Mouse (Mus musculus): Measurements from ENCODE around the gene Polr2i. TPM values are rescaled to one million over a fixed set of nuclear protein-coding genes. Genes with fewer than 3 reads are reported as not detected.

The Polr2i gene
- polyA plus RNA-seq, 1 experiment: 140 TPM

DNA sequence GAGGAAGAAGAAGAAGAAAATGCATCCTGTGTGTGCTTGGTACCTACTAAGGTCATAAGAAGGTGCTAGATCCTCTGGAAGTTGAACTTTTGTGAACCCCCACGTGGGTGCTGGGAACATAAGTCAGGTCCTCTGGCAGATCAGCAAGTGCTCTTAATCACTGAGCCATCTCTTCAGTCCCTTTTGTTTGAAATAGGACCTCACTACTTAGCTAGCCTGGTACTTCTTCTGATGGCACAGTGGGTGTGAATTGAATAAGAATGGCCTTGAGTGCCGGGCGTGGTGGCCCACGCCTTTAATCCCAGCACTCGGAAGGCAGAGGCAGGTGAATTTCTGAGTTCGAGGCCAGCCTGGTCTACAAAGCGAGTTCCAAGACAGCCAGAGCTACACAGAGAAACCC is 34.2 kb downstream of the Polr2i start:
- no peak for DNase-seq (ENCODE audit: low spot score)

DNA sequence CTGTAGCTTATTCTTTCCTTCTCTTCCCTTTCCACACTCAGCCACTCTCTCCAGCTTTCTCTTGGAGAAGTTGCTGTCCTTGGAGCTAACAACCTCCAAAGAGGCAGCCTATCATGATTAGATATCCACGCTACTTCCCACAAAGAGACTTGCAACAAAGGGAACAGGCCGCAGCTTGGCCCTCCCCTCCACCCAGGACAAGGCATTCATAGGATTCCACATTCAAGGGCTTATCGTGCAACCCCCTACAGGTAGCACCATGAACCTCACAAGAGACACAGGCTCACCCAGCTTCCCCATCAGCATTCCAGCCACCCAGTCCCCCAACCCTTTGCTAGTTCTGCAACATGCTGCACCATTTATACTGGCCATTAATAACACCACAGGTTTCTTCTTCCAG is 35.0 kb downstream of the Polr2i start:
- DNase-seq (ENCODE audit: low spot score): no peak

GRCm38 (mm10) chr7:30269641-30270040 is 37.9 kb downstream of the Polr2i start:
- DNase-seq (ENCODE audit: low spot score): no peak

GRCm38 (mm10) chr7:30274383-30274782 is 42.6 kb downstream of the Polr2i start:
- DNase-seq (ENCODE audit: low spot score): no peak

GRCm38 (mm10) chr7:30278911-30279310 is 47.2 kb downstream of the Polr2i start:
- DNase-seq (ENCODE audit: low spot score): no peak

GRCm38 (mm10) chr7:30279536-30279935 is 47.8 kb downstream of the Polr2i start:
- no peak for DNase-seq (ENCODE audit: low spot score)

- DNase-seq (ENCODE audit: low spot score): peak; percentile 77
Measured at GRCm38 (mm10) chr7:30279951-30280669, 48.4 kb downstream of the Polr2i start, which contains the start of the genes Thap8 and Wdr62. Gene Thap8 (plus strand): TSS chr7:30280094. Gene Wdr62 (minus strand): TSS chr7:30280419.

DNA sequence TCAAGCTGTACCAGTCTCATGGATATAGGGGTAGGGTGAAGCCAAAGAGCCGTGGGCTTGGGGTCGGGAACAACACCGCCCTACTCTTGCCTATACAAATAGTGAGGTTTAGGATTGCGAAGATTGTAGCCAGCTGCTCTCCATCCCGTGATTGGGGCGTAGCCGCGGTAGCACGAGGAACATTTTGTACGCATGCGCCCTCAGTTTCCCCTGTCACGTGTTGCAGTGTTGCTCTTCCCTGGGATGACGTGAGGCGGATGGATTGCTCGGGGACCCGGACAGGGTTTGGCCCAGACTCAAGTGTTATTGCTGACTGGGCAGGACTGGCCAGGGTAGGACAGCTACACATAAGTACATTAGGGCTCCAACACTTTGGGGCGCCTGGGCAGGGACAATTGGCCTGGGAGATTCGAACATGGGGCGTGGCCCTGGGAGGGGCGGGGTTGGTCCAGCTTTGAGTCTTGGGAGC is 49.0 kb downstream of the Polr2i start:
- peak; percentile 72 for DNase-seq (ENCODE audit: low spot score)

DNA sequence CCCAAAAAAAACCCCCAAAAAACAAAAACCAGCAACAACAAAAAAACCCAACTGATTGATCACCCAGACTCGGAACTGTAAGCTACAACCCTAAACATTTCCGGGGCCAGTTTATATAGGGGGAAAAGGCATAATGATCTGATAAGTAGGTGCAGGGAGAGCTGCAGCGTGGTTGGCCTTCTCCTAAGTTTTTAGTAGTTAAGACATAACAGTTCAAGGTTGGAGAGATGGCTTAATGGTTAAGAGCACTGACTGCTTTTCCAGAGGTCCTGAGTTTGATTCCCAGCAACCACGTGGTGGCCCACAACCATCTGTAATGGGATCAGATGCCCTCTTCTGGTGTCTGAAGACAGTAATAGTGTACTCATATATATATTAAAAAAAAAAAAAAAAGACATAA is 49.8 kb downstream of the Polr2i start:
- DNase-seq (ENCODE audit: low spot score): no peak

DNA sequence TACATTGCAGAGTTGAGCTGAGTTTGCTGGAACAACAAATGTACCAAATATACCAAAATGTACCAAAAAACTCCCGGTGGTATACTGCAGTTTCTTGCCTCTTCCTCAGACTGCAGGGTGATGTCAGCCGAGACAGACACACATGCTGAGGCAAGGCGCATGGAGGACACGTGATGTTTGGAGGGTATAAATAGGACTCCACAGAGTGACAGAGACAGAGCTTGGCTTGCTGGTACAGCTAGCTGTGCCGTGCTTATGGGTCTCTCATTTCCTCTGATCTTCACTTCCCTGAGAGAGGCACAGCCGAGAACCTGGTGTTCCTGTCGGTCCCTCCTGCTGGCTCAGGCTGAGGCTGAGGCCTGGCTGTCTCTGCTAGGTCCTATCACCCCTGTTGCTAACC is 51.0 kb downstream of the Polr2i start:
- no peak for DNase-seq (ENCODE audit: low spot score)

Other genes with a start within 250 kb of the Polr2i start
- gene Zfp568, start 248.0 kb upstream of the Polr2i start, polyA plus RNA-seq (2012; rRNA removed): 8.7 and 9.0 TPM in 2 replicates
- 11.0 and 14.3 TPM in 2 replicates for gene Zfp14, start 180.6 kb upstream of the Polr2i start, polyA plus RNA-seq (2012; rRNA removed)
- gene Zfp82, start 159.0 kb upstream of the Polr2i start, polyA plus RNA-seq (2012; rRNA removed): 1.3 and 1.9 TPM in 2 replicates
- 0.15 and 0.17 TPM in 2 replicates for gene Gm26920, start 141.5 kb upstream of the Polr2i start, polyA plus RNA-seq (2012; rRNA removed)
- 3.6 and 4.7 TPM in 2 replicates for gene Zfp566, start 141.4 kb upstream of the Polr2i start, polyA plus RNA-seq (2012; rRNA removed)
- gene Zfp260, start 137.2 kb upstream of the Polr2i start, polyA plus RNA-seq (2012; rRNA removed): 39.0 and 39.6 TPM in 2 replicates
- gene Zfp382, start 110.0 kb upstream of the Polr2i start, polyA plus RNA-seq (2012; rRNA removed): 2.6 and 3.0 TPM in 2 replicates
- gene Zfp146, start 62.2 kb upstream of the Polr2i start, polyA plus RNA-seq (2012; rRNA removed): 49.8 and 50.1 TPM in 2 replicates
- gene Cox7a1, start 47.8 kb upstream of the Polr2i start, polyA plus RNA-seq (2012; rRNA removed): 16.9 and 19.4 TPM in 2 replicates
- 449 and 545 TPM in 2 replicates for gene Capns1, start 33.1 kb upstream of the Polr2i start, polyA plus RNA-seq (2012; rRNA removed)
- gene Tbcb, start 324 bp downstream of the Polr2i start, polyA plus RNA-seq (2012; rRNA removed): 84.3 and 84.5 TPM in 2 replicates
- 0.31 TPM in 1 of 2 replicates, not detected in the other for gene Ovol3, start 3.8 kb downstream of the Polr2i start, polyA plus RNA-seq (2012; rRNA removed)
- 0.18 and 0.36 TPM in 2 replicates for gene Thap8, start 48.1 kb downstream of the Polr2i start, polyA plus RNA-seq (2012; rRNA removed)
- gene Wdr62, start 48.5 kb downstream of the Polr2i start, polyA plus RNA-seq (2012; rRNA removed): 10.2 and 11.4 TPM in 2 replicates
- gene Clip3, start 59.8 kb downstream of the Polr2i start, polyA plus RNA-seq (2012; rRNA removed): 23.7 and 47.9 TPM in 2 replicates
- 68.0 and 80.2 TPM in 2 replicates for gene Alkbh6, start 76.8 kb downstream of the Polr2i start, polyA plus RNA-seq (2012; rRNA removed)
- 5.4 and 9.1 TPM in 2 replicates for gene Syne4, start 82.9 kb downstream of the Polr2i start, polyA plus RNA-seq (2012; rRNA removed)
- 0.57 and 0.72 TPM in 2 replicates for gene E130208F15Rik, start 89.8 kb downstream of the Polr2i start, polyA plus RNA-seq (2012; rRNA removed)
- 12.8 and 15.4 TPM in 2 replicates for gene Sdhaf1, start 91.9 kb downstream of the Polr2i start, polyA plus RNA-seq (2012; rRNA removed)
- 7.9 and 11.9 TPM in 2 replicates for gene Lrfn3, start 130.8 kb downstream of the Polr2i start, polyA plus RNA-seq (2012; rRNA removed)
- 85.1 and 117 TPM in 2 replicates for gene Tyrobp, start 181.8 kb downstream of the Polr2i start, polyA plus RNA-seq (2012; rRNA removed)
- 3.3 and 3.8 TPM in 2 replicates for gene Hcst, start 187.9 kb downstream of the Polr2i start, polyA plus RNA-seq (2012; rRNA removed)
- 1.8 and 2.0 TPM in 2 replicates for gene Nfkbid, start 189.8 kb downstream of the Polr2i start, polyA plus RNA-seq (2012; rRNA removed)
- 4.2 and 4.5 TPM in 2 replicates for gene Aplp1, start 213.6 kb downstream of the Polr2i start, polyA plus RNA-seq (2012; rRNA removed)
- not detected in 2 replicates for gene Kirrel2, start 225.7 kb downstream of the Polr2i start, polyA plus RNA-seq (2012; rRNA removed)
- gene Nphs1, start 226.4 kb downstream of the Polr2i start, polyA plus RNA-seq (2012; rRNA removed): not detected in 2 replicates